Mouse (Mus musculus) gastrocnemius, postnatal 14 days (tissue): Measurements from ENCODE around the gene Cbx7. TPM values are rescaled to one million over a fixed set of nuclear protein-coding genes. Genes with fewer than 3 reads are reported as not detected.

ENCODE experiments used
- DNase-seq: peaks from one replicate; pipeline ENCODE4 v3.0.0; 2021; ENCODE audit warnings: mixed read lengths
- intact Hi-C: fragments of 180-260 bp; cut with DNase I; formaldehyde crosslinking; loops from one replicate; pipeline ENCODE4 v1.15.1; 2025; ENCODE audit warnings: low total_unique reads
- total RNA-seq, 2 experiments: library from RNA; stranded (reverse); gene quantifications; 2 replicates each; pipeline ENCODE4 v1.2.3; 2021

Gene Cbx7
- total RNA-seq, 2 experiments from 2014 or later: 3.7 to 4.5 TPM

- intact Hi-C loops: no loop called here
Measured at GRCm38 (mm10) chr15:80005436-80005835, 34.5 kb upstream of the Cbx7 start.

GRCm38 (mm10) chr15:80004644-80005340, 33.9 kb upstream of the Cbx7 start:
- no peak for DNase-seq

More at GRCm38 (mm10) chr15:80005436-80005835, 34.5 kb upstream of the Cbx7 start:
- no peak for DNase-seq

GRCm38 (mm10) chr15:80003581-80003980, 32.7 kb upstream of the Cbx7 start:
- DNase-seq: no peak
- intact Hi-C loops: no loop called here

More at GRCm38 (mm10) chr15:80004644-80005340, 33.9 kb upstream of the Cbx7 start:
- intact Hi-C loops: no loop called here

GRCm38 (mm10) chr15:80001601-80002000, 30.7 kb upstream of the Cbx7 start:
- DNase-seq: no peak
- intact Hi-C loops: no loop called here

GRCm38 (mm10) chr15:80000694-80001093, 29.8 kb upstream of the Cbx7 start:
- no peak for DNase-seq
- intact Hi-C loops: no loop called here

- DNase-seq: no peak
- intact Hi-C loops: loop anchor here (5.0 kb wide), 1 partner anchor 41 kb away; no protein-coding TSS in a partner anchor
Measured at GRCm38 (mm10) chr15:79997988-79998387, 27.1 kb upstream of the Cbx7 start.

- intact Hi-C loops: loop anchor here (5.0 kb wide), 1 partner anchor 39 kb away; no protein-coding TSS in a partner anchor
- no peak for DNase-seq
Measured at GRCm38 (mm10) chr15:79996781-79997180, 25.9 kb upstream of the Cbx7 start.

GRCm38 (mm10) chr15:79995552-79995951, 24.6 kb upstream of the Cbx7 start:
- intact Hi-C loops: loop anchor here (5.0 kb wide), 1 partner anchor 38 kb away; no protein-coding TSS in a partner anchor
- no peak for DNase-seq

GRCm38 (mm10) chr15:79994566-79994965, 23.6 kb upstream of the Cbx7 start:
- intact Hi-C loops: no loop called here
- DNase-seq: no peak

- intact Hi-C loops: no loop called here
Measured at GRCm38 (mm10) chr15:79986182-79986581, 15.3 kb upstream of the Cbx7 start.

GRCm38 (mm10) chr15:79985471-79985870, 14.6 kb upstream of the Cbx7 start:
- DNase-seq: no peak
- intact Hi-C loops: no loop called here

More at GRCm38 (mm10) chr15:79986182-79986581, 15.3 kb upstream of the Cbx7 start:
- no peak for DNase-seq

GRCm38 (mm10) chr15:79984152-79984551, 13.2 kb upstream of the Cbx7 start:
- peak; percentile 52 for DNase-seq
- intact Hi-C loops: no loop called here

GRCm38 (mm10) chr15:79980716-79981115, 9.8 kb upstream of the Cbx7 start:
- no peak for DNase-seq
- intact Hi-C loops: no loop called here

- no peak for DNase-seq
- intact Hi-C loops: no loop called here
Measured at GRCm38 (mm10) chr15:79972186-79972585, 1.3 kb upstream of the Cbx7 start.

- intact Hi-C loops: no loop called here
- DNase-seq: no peak
Measured at GRCm38 (mm10) chr15:79970491-79970890, 428 bp downstream of the Cbx7 start.

GRCm38 (mm10) chr15:79967346-79967745, 3.6 kb downstream of the Cbx7 start:
- intact Hi-C loops: no loop called here
- DNase-seq: no peak

GRCm38 (mm10) chr15:79964376-79964775, 6.5 kb downstream of the Cbx7 start:
- intact Hi-C loops: no loop called here
- no peak for DNase-seq

- no peak for DNase-seq
- intact Hi-C loops: no loop called here
Measured at GRCm38 (mm10) chr15:79962661-79963060, 8.3 kb downstream of the Cbx7 start.

- intact Hi-C loops: no loop called here
- DNase-seq: peak; percentile 68
Measured at GRCm38 (mm10) chr15:79961366-79961921, 9.5 kb downstream of the Cbx7 start.

- DNase-seq: no peak
- intact Hi-C loops: loop anchor here (5.0 kb wide), 1 partner anchor 39 kb away; no protein-coding TSS in a partner anchor
Measured at GRCm38 (mm10) chr15:79958418-79958817, 12.5 kb downstream of the Cbx7 start.

- intact Hi-C loops: loop anchor here (5.0 kb wide), 1 partner anchor 41 kb away; no protein-coding TSS in a partner anchor
Measured at GRCm38 (mm10) chr15:79956559-79956958, 14.4 kb downstream of the Cbx7 start.

More at GRCm38 (mm10) chr15:79956559-79956958, 14.4 kb downstream of the Cbx7 start:
- DNase-seq: no peak
